Mouse (Mus musculus): ENCODE results near the gene Gm3636.
"Not testable (repeated sequence)": the region's sequence is repeated elsewhere in the genome, so short reads cannot be mapped to it uniquely, and the experiment has no call there.

Gm3636 gene

DNA sequence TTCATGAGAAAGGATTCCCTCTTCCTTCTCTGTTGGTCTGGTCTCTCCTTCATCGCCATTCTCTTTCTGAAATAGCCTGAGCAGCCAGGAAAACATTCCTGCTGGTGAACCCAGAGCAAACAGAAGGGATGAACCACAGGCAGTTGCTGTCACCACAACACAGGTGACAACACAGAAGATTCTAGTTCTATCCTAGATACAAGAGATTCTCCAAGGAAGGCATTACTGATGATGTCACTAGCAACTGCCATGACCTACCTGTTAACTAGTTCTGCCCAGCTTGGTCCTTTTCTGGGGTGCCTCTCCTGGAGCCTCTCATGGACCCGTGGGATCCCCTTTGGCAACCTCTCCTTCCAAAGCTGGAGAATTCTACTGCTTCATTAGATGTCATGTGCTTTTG lies at the start of gene Gm3636:
Gene Gm3636, minus strand, starts transcription at position 101 of the 400 bp plus-strand sequence.
- not testable (repeated sequence) for DNase-seq (ENCODE audit: low spot score)

DNA sequence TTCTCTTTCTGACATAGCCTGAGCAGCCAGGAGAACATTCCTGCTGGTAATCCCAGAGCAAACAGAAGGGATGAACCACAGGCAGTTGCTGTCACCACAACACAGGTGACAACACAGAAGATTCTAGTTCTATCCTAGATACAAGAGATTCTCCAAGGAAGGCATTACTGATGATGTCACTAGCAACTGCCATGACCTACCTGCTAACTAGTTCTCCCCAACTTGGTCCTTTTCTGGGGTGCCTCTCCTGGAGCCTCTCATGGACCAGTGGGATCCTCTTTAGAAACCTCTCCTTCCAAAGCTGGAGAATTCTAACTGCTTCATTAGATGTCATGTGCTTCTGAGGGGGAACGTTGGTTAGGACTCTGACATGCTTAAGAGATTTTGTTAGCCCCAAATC lies 32.2 kb upstream of the Gm3636 start, which contains the start of gene Gm8362:
Gene Gm8362, minus strand, starts transcription at position 101 of the 400 bp plus-strand sequence.
- not testable (repeated sequence) for DNase-seq (ENCODE audit: low spot score)

DNA sequence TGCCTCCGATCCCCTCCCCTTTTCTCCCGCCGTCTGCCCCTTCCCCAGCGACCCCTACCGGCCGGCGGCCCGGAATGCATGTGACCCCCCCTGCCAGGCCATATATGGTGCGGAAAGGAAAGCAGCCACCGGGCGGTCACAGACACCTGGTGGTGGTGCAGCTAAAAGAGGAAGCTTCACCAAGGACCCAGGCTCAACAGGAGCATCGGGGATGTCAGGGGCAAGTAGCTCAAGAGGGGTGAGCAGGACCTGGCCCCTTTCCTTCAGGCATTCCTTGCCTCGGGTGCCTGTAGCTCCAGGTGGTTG lies 15.1 kb upstream of the Gm3636 start:
- DNase-seq (ENCODE audit: low spot score), result peak; percentile 2

DNA sequence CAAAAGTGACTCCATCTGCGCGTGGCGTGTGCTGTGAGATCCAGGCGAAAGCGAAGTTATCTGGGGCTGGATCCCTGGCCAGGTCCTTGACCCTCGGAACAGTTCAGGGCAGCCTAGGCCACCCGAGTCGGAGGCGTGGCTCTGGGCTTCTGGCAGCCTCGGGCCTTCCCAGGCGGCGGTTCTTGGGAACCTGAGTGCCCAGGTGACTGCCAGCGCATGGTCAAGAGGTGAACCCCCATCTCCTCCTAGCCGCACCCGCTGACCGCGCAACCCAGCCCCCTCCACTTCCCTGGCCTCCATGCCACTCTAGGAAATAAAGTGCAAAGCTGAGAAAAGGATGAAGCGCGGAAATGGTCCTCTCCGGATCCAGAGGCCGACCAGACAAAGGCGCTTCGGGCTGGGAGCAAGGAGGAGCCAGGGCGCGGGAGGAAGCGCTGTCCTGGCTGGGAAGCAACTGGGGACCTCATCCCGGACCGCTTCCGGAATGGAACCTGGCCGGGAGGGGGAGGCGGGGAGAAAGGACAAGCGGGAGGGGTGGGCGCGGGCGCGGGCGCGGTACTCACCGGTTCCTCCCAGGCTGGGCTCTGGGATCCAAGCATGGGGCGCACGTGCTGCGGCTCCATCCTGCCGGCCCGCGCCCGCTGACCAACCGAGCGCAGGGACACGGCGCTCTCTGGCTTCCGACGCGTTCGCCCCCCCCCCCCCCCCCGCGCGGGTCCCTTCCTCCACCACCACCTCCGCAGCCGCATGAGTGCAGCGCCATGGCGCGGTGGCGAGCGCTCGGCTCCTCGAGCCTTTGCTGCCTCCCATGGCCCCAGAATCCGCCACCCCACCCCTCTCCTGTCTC lies 14.5 kb upstream of the Gm3636 start:
- peak; percentile 3 for DNase-seq (ENCODE audit: low spot score)

DNA sequence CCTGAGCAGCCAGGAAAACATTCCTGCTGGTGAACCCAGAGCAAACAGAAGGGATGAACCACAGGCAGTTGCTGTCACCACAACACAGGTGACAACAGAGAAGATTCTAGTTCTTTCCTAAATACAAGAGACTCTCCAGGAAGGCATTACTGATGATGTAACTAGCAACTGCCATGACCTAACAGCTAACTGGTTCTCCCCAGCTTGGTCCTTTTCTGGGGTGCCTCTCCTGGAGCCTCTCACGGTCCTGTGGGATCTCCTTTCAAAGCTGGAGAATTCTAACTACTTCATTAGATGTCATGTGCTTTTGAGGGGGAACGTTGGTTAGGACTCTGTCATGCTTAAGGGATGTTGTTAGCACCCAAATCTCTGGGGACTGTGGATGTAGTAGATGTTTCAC lies 22.0 kb downstream of the Gm3636 start, which contains the start of gene Gm8050:
Gene Gm8050, minus strand, starts transcription at position 101 of the 400 bp plus-strand sequence.
- DNase-seq (ENCODE audit: low spot score), result not testable (repeated sequence)

Data from ovary, postnatal 36 days (tissue).